Mouse (Mus musculus) heart, adult 2 months (tissue): ENCODE results near the gene Smbd1.

ENCODE experiments used
- CTCF ChIP-seq: fragments of 200-600 bp; IDR thresholded peaks from 2 replicates; pipeline ENCODE4 v1.8.1; 2022; ENCODE audit warnings: antibody characterized with exemption, mild to moderate bottlenecking, moderate library complexity
- EP300 ChIP-seq: fragments of 200-500 bp; IDR thresholded peaks from 2 replicates; pipeline ENCODE4 v1.6.1; 2011; ENCODE audit warnings: low read depth, low read length, control low read depth; ENCODE audit not compliant: insufficient read depth
- POLR2A ChIP-seq: fragments of 200-500 bp; IDR thresholded peaks from 2 replicates; pipeline ENCODE4 v1.6.1; 2011; ENCODE audit warnings: mild to moderate bottlenecking, low read depth, low read length, control low read depth; ENCODE audit not compliant: insufficient read depth

- TF ChIP-seq CTCF (no peak), POLR2A (no peak), EP300 (no peak)
Measured at GRCm38 (mm10) chr16:32831501-32831900, 21.2 kb upstream of the Smbd1 start.
